Mouse (Mus musculus): ENCODE data around the gene Gbp7.

The Gbp7 gene

GRCm38 (mm10) chr3:142561045-142561646, 31.0 kb downstream of the Gbp7 start:
- DNase-seq, result no peak

GRCm38 (mm10) chr3:142561666-142562065, 31.5 kb downstream of the Gbp7 start:
- no peak for DNase-seq

GRCm38 (mm10) chr3:142567490-142567889, 37.3 kb downstream of the Gbp7 start:
- DNase-seq, result peak; percentile 26

GRCm38 (mm10) chr3:142570738-142571137, 40.6 kb downstream of the Gbp7 start:
- DNase-seq, result no peak

- no peak for DNase-seq
These were observed 47.0 kb downstream of the Gbp7 start for GRCm38 (mm10) chr3:142577108-142577507.

GRCm38 (mm10) chr3:142578342-142578741, 48.2 kb downstream of the Gbp7 start:
- no peak for DNase-seq

GRCm38 (mm10) chr3:142583067-142583466, 52.9 kb downstream of the Gbp7 start:
- no peak for DNase-seq

- DNase-seq, result no peak
These were observed 57.2 kb downstream of the Gbp7 start for GRCm38 (mm10) chr3:142587386-142587785.

- no peak for DNase-seq
These were observed 58.7 kb downstream of the Gbp7 start for GRCm38 (mm10) chr3:142588888-142589287.

- no peak for DNase-seq
These were observed 60.4 kb downstream of the Gbp7 start for GRCm38 (mm10) chr3:142590431-142591067.

GRCm38 (mm10) chr3:142594547-142594946, 64.4 kb downstream of the Gbp7 start, which contains the start of gene Gbp2b:
Gbp2b (plus strand) TSS chr3:142594847.
- DNase-seq, result no peak

GRCm38 (mm10) chr3:142597923-142598322, 67.8 kb downstream of the Gbp7 start:
- DNase-seq, result no peak

Data from retina, postnatal 1 day (tissue).